Mouse (Mus musculus) liver, embryonic 16.5 days (tissue): ENCODE measurements around the gene Fam170b. TPM values are rescaled to one million over a fixed set of nuclear protein-coding genes. Genes with fewer than 3 reads are reported as not detected.

Experiments
- ATAC-seq: fragments of 200-750 bp; cut with Nextera tagmentation; 2 replicates; pipeline ENCODE4 v1.8.0; 2017; ENCODE audit warnings: low read depth, mild to moderate bottlenecking, moderate number of reproducible peaks, moderate library complexity
- H3K27ac ChIP-seq: fragments of 300-500 bp; sonication (generic); 2 replicates; pipeline ENCODE4 v1.5.1; 2014; ENCODE audit warnings: mild to moderate bottlenecking, low read length
- H3K27me3 ChIP-seq: fragments of 300-500 bp; sonication (generic); 2 replicates; pipeline ENCODE4 v1.6.1; 2014; ENCODE audit warnings: low read depth, low read length, mixed read lengths; ENCODE audit not compliant: control insufficient read depth, insufficient read depth
- H3K36me3 ChIP-seq: fragments of 300-500 bp; sonication (generic); 2 replicates; pipeline ENCODE4 v1.6.1; 2014; ENCODE audit warnings: mild to moderate bottlenecking; ENCODE audit not compliant: control insufficient read depth, insufficient read depth
- H3K4me1 ChIP-seq: fragments of 300-500 bp; sonication (generic); 2 replicates; pipeline ENCODE4 v1.6.1; 2014; ENCODE audit warnings: low read depth, low read length, mixed read lengths; ENCODE audit not compliant: control insufficient read depth
- H3K4me2 ChIP-seq: fragments of 300-500 bp; sonication (generic); 2 replicates; pipeline ENCODE4 v1.6.1; 2014; ENCODE audit warnings: low read depth, low read length, mixed read lengths
- H3K4me3 ChIP-seq: fragments of 300-500 bp; sonication (generic); 2 replicates; pipeline ENCODE4 v1.5.1; 2014; ENCODE audit warnings: low read depth, mild to moderate bottlenecking, low read length
- H3K9ac ChIP-seq: fragments of 300-500 bp; sonication (generic); 2 replicates; pipeline ENCODE4 v1.6.1; 2014; ENCODE audit warnings: low read depth, low read length
- H3K9me3 ChIP-seq: fragments of 300-500 bp; sonication (generic); replicated peaks from 2 replicates; pipeline ENCODE4 v1.6.1; 2016; ENCODE audit warnings: low read length; ENCODE audit not compliant: control insufficient read depth
- WGBS: fragments of 180-500 bp; shearing (Covaris S2); extraction: QIAGEN DNeasy Blood & Tissue Kit; methylation state at CpG from one replicate; pipeline ENCODE4 v1.1.7; 2014; ENCODE audit not compliant: insufficient replicate concordance; 5-methylcytosine and 5-hydroxymethylcytosine counted together
- polyA plus RNA-seq: library from polyadenylated mRNA; unstranded; fragments of >200 nt; fragmentation: Nextera tagmentation; extraction: Ambion mirVana; gene quantifications from 2 replicates; pipeline ENCODE4 v1.2.1, GENCODE M21; 2015

Gene Fam170b
- polyA plus RNA-seq, 1 experiment from 2014 or later, result 0.11 TPM

DNA sequence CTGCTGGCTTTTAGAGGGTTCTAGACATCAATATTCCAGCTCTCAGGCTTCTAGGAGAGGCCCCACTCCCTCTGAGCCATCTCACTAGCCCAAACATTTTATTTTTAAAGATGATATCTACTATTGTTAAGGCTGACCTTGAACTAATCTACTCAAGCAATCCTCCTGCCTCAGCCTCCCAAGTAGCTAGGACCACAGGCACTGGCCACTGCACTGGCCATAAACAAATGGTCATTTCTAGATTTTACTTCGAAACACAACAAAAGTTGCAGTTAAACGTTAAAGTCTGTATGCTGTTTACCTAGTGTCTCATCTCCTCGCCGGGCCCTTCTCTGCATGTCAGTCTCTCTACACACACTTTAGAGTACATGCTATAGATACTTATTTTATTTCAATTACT is 20.3 kb downstream of the Fam170b start:
- no peaks in the 10 kb centered on the region for H3K36me3 ChIP-seq
- H3K27ac ChIP-seq, result no peak overlapping the region
- H3K9me3 ChIP-seq, result no peaks in the 10 kb centered on the region
- H3K4me2 ChIP-seq, result no peak overlapping the region
- WGBS, result 69% methylated on average over 4 of the region's 4 CpGs
- H3K27me3 ChIP-seq, result peaks cover 12% of the 10 kb centered on the region
- ATAC-seq, result no peak
- H3K4me1 ChIP-seq, result no peaks in the 10 kb centered on the region
- H3K9ac ChIP-seq, result no peak overlapping the region
- H3K4me3 ChIP-seq, result no peak overlapping the region

GRCm38 (mm10) chr14:32856246-32856645 is 22.5 kb downstream of the Fam170b start:
- 27% methylated on average over 5 of the region's 5 CpGs for WGBS
- ATAC-seq, result no peak
- Histone ChIP-seq H3K27ac (no peak overlapping the region), H3K4me1 (no peaks in the 10 kb centered on the region), H3K4me3 (no peak overlapping the region), H3K4me2 (no peak overlapping the region), H3K27me3 (peaks cover 12% of the 10 kb centered on the region), H3K36me3 (no peaks in the 10 kb centered on the region), H3K9ac (no peak overlapping the region), H3K9me3 (no peaks in the 10 kb centered on the region)

DNA sequence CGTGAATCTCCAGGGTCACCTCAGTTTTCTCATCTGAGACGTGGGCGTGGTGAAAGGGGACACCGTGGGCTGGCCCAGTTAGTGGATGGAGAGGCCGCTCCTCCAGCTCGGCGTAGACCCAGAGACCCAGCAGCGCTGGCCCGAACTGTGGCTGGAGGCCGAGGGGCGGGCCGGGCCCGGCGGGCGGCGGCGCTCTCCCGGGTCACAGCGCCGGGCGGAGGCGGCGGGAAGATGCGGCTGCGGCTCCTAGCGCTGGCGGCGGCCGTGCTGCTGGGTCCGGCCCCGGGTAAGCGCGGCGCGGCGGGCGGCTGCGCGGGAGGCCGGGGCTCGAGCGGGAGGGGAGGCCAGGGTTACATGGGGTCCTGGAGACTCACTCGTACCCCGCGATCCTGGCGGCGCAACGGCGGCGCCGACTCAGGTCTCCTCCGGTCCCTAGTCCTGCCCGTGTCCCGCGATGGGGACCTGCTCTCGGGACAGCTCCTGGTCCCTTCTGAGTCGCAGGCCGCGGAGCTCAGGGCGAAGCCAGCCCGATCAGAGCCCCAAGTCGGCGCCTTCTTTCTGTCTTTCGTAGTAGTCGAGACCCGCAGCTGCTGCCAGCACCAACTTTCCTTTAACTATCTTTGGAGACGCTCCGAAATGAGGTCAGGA is 23.0 kb downstream of the Fam170b start, which contains the start of gene Vstm4:
Gene Vstm4, plus strand, starts transcription at position 76 of the 648 bp plus-strand sequence.
- Histone ChIP-seq H3K9me3 (no peaks in the 10 kb centered on the region), H3K27ac (no peak within 1 kb of the TSS), H3K4me2 (peak within 1 kb of the TSS; percentile 50), H3K36me3 (no peaks in the 10 kb centered on the region), H3K27me3 (peaks cover 12% of the 10 kb centered on the region), H3K9ac (peak within 1 kb of the TSS; percentile 51; the same call in 1 of the 2 replicates), H3K4me3 (peak within 1 kb of the TSS; percentile 50), H3K4me1 (no peaks in the 10 kb centered on the region)
- peak; percentile 70 for ATAC-seq
- WGBS, result 2% methylated on average over 66 of the region's 68 CpGs

DNA sequence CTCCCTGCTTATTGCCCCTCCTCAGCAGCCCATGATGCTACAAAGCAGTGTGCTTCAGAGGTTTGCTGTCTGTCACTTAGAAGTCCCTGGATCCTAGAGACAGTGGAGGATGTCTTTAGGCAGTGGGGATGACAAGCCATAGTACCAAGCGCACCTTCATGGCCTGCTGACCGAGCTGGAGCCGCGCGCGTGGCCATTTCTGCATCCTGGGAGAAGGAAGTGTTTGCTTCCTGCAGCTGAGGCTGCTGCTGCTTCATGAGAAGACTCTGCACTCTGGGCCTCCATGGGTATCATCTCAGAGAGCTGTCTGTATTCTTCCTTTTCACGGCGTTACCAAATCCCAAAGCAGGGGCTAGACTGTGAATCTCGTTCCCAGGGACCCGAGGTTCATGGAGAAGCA is 24.6 kb downstream of the Fam170b start:
- Histone ChIP-seq H3K4me3 (no peak overlapping the region), H3K27me3 (peaks cover 12% of the 10 kb centered on the region), H3K27ac (no peak overlapping the region), H3K9ac (no peak overlapping the region), H3K4me2 (no peak overlapping the region), H3K4me1 (no peaks in the 10 kb centered on the region), H3K36me3 (no peaks in the 10 kb centered on the region), H3K9me3 (no peaks in the 10 kb centered on the region)
- 64% methylated on average over 10 of the region's 10 CpGs for WGBS
- ATAC-seq, result no peak

- Histone ChIP-seq H3K9me3 (no peaks in the 10 kb centered on the region), H3K9ac (no peak overlapping the region), H3K4me3 (no peak overlapping the region), H3K36me3 (no peaks in the 10 kb centered on the region), H3K4me2 (no peak overlapping the region), H3K4me1 (no peaks in the 10 kb centered on the region), H3K27ac (no peak overlapping the region), H3K27me3 (peaks cover 12% of the 10 kb centered on the region)
- no peak for ATAC-seq
- 39% methylated on average over 6 of the region's 6 CpGs for WGBS
These were observed 25.3 kb downstream of the Fam170b start for GRCm38 (mm10) chr14:32858941-32859510.

GRCm38 (mm10) chr14:32859831-32860569 is 26.2 kb downstream of the Fam170b start:
- H3K27me3 ChIP-seq, result peaks cover 12% of the 10 kb centered on the region
- ATAC-seq, result no peak
- H3K27ac ChIP-seq, result no peak overlapping the region
- no peak overlapping the region for H3K9ac ChIP-seq
- 38% methylated on average over 11 of the region's 11 CpGs for WGBS
- H3K36me3 ChIP-seq, result no peaks in the 10 kb centered on the region
- no peaks in the 10 kb centered on the region for H3K9me3 ChIP-seq
- no peak overlapping the region for H3K4me2 ChIP-seq
- no peaks in the 10 kb centered on the region for H3K4me1 ChIP-seq
- H3K4me3 ChIP-seq, result no peak overlapping the region

DNA sequence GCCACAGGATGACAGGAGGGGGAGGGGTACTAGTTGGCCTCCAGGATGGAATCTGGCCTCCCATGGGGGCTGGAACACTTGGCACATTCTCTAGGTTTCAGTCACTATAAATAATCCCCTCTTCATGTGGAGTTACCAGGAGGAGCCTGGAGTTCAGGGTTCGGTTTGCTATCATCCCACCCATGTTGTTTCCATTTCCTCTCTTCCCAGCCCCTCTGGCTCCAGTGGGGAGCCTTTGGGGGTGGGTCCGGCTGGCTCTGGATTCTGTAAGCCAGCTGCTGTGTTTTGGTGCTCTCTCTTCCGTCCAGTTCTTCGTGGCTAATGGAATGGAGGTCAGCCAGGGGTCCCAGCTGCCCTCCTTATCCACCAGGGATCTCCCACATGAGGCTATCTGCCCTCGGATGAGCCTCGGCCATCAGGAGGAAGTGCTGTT is 27.4 kb downstream of the Fam170b start:
- no peak overlapping the region for H3K9ac ChIP-seq
- H3K4me2 ChIP-seq, result no peak overlapping the region
- no peaks in the 10 kb centered on the region for H3K36me3 ChIP-seq
- no peak overlapping the region for H3K4me3 ChIP-seq
- no peaks in the 10 kb centered on the region for H3K9me3 ChIP-seq
- H3K27me3 ChIP-seq, result peaks cover 12% of the 10 kb centered on the region
- H3K27ac ChIP-seq, result no peak overlapping the region
- no peaks in the 10 kb centered on the region for H3K4me1 ChIP-seq
- peak; percentile 37 for ATAC-seq
- 33% methylated on average over 6 of the region's 6 CpGs for WGBS

DNA sequence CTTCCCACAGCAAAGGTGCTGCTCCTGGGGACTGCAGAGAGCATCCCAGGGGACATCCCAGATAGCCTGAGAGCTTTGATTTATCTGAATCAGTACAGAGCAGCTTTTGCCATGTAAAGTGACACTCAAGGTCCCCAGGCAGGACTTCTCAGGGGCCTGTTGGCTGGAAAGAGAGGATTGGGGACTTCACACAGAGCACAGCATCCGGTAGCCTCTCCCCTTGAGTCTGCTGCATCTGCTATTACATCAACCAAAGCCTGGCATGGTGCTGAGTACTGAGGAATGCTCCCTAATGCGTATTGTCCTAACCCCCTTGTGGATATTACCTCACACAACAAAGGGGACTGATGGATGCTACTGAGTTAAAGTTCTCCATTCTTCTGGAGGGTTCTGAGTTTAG is 27.9 kb downstream of the Fam170b start:
- peaks cover 10% of the 10 kb centered on the region for H3K27me3 ChIP-seq
- H3K4me1 ChIP-seq, result no peaks in the 10 kb centered on the region
- H3K4me3 ChIP-seq, result no peak overlapping the region
- 40% methylated on average over 2 of the region's 2 CpGs for WGBS
- H3K9ac ChIP-seq, result no peak overlapping the region
- H3K4me2 ChIP-seq, result no peak overlapping the region
- no peaks in the 10 kb centered on the region for H3K9me3 ChIP-seq
- no peak overlapping the region for H3K27ac ChIP-seq
- ATAC-seq, result no peak
- H3K36me3 ChIP-seq, result no peaks in the 10 kb centered on the region

GRCm38 (mm10) chr14:32865331-32865730 is 31.6 kb downstream of the Fam170b start:
- Histone ChIP-seq H3K4me3 (no peak overlapping the region), H3K36me3 (no peaks in the 10 kb centered on the region), H3K9me3 (no peaks in the 10 kb centered on the region), H3K27ac (no peak overlapping the region), H3K4me1 (no peaks in the 10 kb centered on the region), H3K4me2 (no peak overlapping the region), H3K9ac (no peak overlapping the region), H3K27me3 (no peaks in the 10 kb centered on the region)
- 51% methylated on average over 3 of the region's 3 CpGs for WGBS
- no peak for ATAC-seq
